Mouse (Mus musculus): Measurements from ENCODE around the gene Klhl26.

Gene Klhl26

DNA sequence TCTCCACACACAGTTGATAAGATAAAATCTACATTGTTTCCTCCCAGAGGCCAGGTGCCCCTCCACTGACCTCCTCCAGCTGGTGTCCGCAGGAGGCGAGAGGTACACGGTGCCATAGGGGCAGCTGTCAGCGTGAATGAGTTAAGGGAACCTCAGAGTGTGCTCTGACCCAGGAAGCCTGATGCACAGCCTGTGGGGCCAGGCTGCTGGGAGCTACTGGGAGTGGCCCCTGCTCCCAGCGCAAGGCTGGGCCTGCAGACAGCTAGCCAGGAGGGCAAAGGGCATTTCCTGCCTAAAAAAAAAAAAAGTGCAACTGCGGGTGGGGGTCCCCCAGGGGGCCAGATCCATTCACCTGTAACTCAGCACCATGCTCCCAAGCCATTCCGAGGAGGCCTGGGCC, 71.6 kb downstream of the Klhl26 start:
- no peak for DNase-seq

DNA sequence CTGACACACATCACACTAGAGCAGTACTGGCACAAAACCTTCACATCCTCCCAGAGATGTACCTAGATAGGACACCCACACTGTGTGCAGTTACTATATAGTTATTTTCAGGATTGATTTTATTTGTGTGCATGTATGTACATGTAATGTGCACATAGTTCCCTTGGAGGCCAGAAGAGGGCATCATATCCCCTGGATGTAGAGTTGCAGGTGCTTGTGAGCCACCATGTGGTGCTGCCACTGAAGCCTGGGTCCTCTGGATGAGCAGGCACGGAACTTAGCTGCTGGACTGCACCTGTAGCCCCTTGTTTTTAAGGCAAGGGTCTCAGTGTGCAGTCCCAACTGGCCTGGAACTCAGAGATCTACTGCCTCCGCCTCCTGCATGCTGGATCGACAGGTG, 72.6 kb downstream of the Klhl26 start:
- DNase-seq = no peak

All from embryo, embryonic 11 days (tissue).